Mouse (Mus musculus) heart, postnatal 4 days (tissue): ENCODE measurements at regions not wholly inside any gene's neighbourhood (a gene's known extent, or its start where the extent isn't known, plus 50 kb on each side); places are given as distances from the start of the nearest gene placed in this dataset.
"Not testable (repeated sequence)": the region's sequence is repeated elsewhere in the genome, so short reads cannot be mapped to it uniquely, and the experiment has no call there.

Source experiments
- DNase-seq: peaks from one replicate; pipeline ENCODE4 v3.0.0; 2021

DNA sequence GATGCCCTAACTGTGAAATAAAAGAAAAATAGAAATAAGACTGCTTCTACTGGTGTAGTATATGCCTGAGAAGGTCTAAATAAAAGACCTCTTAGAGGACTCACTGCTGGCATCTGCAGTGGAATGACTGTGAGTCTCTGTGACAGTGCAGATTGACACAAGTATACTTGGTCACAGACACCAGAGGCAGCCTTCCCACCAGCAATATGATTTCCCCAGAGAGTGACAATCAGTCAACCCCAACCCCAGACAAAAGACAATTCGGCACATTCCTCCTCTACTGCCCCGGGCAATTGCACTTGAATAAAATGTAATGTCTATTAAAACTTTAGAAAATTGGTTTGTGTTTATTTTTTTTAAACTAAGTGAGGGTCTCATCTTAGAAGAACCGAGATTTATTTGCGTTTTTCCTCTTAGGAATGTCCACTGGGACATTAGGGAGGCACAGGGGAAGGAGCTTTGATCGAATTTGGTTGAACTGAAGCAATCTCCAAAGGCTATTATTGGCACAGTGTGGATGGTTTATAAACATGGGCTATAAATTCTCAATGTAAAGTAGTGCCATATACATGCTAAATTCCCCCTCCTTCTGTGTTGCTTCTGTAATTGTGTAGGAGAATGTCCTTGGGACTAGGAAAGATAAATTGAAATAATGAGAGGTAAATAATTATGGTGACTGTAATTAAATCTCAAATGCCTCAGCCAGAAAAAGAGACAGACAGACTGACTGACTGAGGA, 123.0 kb upstream of the Lnx1 start:
- no peak for DNase-seq

DNA sequence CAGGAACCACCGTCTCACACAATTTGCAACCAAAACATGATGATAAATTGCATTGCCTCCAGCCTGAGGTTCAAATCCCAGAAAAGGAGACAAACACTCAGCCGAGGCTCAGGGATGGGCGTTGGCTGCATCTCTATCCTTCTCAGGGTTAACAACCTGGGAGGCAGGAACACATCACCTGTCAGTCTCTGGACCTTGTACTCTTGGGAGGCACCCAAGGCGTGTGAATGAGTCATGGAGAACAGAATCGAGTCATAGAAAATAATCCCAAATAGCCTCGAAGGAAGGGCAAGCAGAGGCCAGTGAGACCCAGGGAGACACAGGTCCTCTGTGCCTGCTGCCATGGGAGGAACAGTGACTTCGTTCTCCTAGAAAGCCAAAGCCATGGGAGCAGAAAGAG, 121.0 kb upstream of the Lnx1 start:
- DNase-seq: no peak

GRCm38 (mm10) chr5:74821969-74822368, 119.3 kb upstream of the Lnx1 start:
- DNase-seq: no peak

DNA sequence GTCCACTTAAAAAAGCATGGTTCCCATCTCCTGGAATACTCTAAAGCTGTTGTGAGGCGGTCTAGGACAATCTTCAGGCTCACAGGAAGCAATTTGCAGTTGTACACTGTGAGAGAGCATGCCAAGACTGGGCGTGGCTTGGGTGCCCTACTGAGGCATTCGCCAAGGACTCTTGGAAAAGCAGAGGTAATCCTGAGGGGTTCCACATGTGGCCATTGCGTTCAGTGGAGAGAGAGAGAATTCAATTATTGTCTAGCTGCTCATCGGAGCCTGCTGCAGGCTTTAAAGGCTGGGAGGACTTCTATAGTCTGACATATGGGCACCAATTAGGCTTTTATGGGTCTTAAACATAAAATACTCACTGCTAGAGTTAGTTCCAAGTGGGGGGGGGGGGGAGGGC, 113.8 kb upstream of the Lnx1 start:
- no peak for DNase-seq

- no peak for DNase-seq
Measured at GRCm38 (mm10) chr5:74813396-74813795, 110.7 kb upstream of the Lnx1 start.

DNA sequence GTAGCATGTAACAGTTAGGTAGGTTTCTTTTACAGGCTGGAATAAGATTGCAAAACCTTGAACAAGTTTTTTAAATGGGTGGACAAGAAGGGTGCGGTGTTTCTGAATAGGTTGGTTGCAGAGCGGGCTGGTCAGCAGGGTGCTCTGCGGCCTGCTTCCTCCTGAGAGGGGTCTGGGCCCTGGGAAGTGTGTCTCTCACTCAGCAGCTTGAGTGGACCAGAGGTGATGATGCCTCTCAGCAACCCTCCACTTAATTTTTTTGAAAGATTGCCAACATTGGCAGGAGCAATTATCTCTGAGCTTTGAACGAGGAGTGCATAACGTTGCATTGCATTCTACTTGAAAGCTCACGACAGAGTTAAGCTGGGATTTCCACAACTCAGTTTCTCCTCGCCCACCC, 108.3 kb upstream of the Lnx1 start:
- no peak for DNase-seq

- DNase-seq: no peak
Measured at GRCm38 (mm10) chr5:74807581-74808221, 105.0 kb upstream of the Lnx1 start.

DNA sequence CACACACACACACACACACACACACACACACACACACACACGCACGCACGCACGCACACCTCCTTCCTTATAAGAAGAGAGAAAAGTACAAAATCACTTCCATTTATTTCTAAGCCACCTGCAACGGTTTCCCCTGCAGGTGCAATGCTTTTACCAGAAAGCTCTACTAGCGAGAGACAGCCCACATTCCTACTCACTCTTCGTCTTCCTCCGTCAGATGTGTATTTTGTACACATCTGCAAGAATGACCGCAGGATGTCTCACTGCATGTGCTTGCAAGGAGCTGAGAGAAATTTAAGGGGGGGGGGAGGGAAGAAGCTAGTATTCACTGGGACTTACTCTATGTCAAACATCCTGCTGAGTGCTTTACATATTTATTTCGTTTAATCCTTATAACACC, 99.2 kb upstream of the Lnx1 start:
- DNase-seq: no peak

GRCm38 (mm10) chr5:74800351-74800750, 97.6 kb upstream of the Lnx1 start:
- DNase-seq: no peak

DNA sequence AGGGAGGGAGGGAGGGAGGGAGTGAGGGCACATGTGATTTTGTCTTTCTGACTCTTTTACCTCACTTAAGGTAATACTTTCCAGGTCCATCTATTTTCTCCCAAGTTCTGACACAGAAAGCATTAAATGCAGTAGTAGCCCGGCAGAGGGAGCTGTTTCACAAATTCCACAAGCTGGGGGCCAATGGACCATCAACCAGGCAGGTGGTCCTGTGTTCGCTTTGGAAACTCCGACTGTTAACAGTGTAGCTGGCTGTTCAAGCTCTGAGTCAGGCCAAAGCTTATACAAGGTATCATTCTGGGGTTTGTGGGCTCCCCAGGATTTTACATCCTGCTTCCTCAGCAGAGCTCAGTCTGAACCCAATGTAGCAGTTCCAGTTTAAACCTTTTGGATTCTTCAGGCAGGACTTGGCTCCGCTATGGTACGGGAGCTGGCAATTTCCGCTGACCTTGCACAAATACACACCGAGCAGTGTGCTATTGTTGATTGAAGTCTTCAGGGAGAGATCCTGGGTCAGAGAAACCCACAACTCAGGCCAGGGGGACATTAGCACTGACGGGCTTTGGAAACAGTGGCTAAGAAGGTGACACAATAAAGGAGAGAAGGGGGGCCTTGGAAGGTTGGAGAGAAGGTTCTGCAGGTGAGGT, 93.8 kb upstream of the Lnx1 start:
- peak; percentile 72 for DNase-seq

GRCm38 (mm10) chr5:74794726-74795125, 92.0 kb upstream of the Lnx1 start:
- DNase-seq: no peak

DNA sequence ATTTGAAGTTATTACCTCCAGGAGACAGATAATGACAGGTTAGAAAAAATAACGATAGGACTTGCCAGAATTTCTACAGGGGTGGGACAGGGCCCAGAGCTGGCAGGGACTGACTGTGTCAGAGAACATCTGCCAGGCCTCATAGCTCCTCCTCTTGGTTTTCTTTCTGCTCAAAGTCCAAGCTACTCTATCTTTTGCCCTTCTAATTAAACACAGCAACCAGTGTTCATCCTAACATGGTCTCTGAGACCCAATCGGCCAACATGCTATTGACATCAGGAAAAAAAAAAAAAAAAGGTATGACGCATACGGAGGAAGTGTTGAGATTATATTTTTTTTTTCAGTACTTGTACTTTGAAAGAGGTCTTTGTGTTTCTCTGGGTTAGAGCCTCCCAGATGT, 90.7 kb upstream of the Lnx1 start:
- peak; percentile 37 for DNase-seq

- DNase-seq: no peak
Measured at GRCm38 (mm10) chr5:74792936-74793335, 90.2 kb upstream of the Lnx1 start.

DNA sequence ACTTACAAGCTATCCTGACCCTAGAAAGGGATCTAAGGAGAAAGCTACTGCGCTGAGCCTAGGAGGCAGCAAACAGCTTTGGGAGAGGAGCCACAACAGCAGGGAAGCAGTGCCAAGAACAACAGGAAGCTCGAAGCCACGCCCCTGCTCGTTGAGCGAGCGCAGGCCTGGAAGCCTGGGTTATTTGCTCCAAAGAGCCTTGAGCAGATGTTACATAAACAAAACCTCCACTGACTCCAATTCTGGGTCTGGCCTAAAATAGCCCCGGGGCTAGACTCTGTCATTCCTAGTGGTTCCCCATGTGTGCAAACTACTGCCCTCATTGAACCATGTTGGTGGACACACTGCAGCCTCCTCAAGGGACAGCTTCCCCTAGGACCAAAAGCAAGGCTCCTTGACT, 89.6 kb upstream of the Lnx1 start:
- peak; percentile 89 for DNase-seq

DNA sequence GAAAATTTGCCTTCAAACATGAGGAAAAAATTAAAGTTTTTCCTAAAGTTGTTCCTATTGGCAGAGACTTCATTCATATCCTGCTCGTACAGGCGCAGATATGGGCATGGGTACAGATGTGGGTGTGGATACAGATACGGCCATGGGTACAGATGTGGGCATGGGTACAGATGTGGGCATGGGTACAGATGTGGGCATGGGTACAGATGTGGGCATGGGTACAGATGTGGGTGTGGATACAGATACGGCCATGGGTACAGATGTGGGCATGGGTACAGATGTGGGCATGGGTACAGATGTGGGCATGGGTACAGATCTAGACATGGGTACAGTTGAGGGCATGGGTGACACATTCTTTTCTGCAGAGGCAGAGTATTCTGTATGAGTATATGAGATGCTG, 87.8 kb upstream of the Lnx1 start:
- not testable (repeated sequence) for DNase-seq

DNA sequence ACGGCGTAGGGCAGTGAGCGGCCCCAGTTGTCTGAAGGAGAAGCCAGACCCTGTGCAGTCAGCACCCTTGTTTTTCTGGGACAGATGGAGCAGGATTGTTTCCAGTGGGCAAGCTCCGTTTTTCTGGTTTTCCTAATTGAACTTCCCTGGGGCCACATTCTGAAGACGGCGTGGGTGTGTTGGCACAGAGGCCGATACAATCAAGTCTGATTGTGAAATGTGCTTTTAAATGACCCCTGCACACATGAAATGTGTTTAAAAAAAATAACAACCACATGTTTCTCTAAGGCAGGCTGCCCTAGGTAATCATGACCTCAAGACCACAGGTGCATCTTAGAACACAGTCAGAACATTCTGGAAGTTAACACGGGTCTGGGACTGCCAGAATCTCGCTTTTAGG, 81.2 kb upstream of the Lnx1 start:
- DNase-seq: no peak

GRCm38 (mm10) chr5:74778076-74778465, 75.4 kb upstream of the Lnx1 start:
- DNase-seq: no peak

DNA sequence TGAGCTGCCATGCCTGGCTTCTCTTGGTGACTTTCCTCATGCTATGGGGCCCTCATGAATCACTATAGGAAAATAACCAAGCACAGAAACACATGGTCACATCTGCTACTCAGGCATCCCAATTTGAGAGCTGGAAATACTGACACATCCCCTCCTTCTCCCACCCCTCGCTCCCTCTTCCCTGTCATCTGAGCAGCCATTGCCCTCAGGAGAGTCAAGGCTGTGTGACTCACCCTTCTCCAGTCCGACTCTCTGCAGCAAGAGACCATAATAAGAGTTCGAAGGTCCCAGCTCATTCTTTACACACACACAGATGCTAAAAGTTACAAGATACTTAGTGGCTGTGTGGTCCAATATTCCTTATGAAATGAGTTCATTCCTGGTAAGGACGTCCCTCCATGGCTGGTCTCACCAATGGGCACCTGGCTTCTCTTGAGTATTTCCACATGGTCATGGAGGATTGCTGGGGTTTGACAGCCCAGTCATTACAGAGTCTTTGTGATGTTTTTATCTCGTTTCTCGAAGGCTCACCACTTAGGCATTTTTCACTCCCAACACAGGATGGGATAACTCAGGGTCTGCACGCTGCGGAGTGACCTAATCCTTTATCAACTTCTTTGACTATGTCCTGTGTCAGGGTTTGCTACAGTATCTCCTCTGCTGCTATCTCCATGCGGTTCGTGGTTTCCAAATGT, 74.8 kb upstream of the Lnx1 start:
- DNase-seq: peak; percentile 23

DNA sequence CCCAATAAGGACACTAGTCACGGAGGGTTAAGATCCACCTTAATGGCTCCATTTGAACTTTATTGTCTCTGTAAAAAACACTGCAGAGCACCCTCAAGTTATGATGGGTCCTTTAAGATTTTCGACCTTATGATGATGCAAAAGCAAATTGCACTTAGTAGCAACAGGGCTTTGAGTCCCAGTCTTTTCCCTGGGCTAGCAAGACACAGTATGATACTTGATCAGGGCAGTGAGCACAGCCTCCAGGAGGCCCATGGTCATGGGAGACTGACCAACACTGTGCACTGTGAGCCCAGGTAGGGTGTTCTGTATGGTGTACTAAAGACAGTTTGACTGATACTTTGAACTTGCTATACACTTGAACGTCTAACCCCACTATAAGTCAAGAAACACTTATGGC, 73.4 kb upstream of the Lnx1 start:
- no peak for DNase-seq

DNA sequence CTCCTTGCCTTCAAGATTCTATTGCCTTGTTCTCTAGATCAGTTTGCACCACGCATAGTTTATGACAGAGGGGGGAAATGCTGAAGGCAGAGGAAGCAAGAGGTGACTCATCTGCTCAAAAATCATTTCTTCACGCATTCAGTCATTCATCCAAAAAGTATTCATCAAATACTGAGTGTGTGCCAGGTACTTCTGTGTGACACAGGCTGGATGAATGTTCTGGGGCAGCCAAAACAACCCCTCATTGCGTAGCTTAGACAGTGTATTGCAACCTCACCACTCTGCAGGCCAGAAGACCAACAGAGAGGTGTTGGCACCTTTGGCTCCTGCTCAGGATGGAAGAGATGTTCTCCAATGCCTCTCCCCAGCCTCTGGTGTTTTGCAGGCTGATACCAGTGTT, 72.9 kb upstream of the Lnx1 start:
- no peak for DNase-seq

DNA sequence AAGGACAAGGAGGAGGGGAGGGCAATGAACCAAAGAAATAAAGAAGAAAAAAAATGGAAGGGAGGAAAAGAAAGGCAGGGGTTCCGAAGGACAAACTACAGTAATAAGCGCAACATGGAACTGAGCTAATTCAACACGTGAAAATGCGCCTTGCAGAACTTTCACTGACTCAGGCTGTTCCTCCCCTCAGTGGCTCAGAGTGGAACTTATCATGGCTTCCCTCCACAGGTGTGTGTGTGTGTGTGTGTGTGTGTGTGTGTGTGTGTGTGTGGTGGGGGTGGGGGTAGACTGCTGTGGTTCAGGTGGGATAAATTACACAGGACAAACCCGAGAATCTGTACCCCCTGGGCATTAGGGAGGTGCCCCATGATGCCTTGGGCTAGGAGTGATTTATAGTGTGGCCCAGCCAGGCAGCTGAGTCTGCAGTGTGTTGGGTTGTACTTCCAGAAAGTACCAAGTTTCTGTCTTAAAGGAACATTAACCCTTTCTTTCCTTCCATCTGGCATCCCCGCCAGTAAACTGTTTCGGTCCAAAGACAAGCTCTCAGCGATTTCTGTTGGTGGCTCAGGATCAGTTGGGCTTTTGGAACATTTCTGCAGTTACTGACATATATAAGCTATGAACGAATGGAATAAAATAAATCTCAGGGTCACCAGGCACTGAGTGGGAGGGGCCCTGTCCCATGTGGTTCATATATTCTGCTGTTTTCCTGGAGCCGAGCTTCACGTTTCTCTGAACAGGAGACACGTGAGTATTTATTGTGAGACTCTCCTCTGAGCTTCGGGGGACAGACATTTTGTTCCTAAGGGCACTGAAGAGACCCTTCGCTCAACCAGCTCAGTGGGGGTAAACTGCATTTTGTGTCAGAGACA, 71.1 kb upstream of the Lnx1 start:
- DNase-seq: no peak

DNA sequence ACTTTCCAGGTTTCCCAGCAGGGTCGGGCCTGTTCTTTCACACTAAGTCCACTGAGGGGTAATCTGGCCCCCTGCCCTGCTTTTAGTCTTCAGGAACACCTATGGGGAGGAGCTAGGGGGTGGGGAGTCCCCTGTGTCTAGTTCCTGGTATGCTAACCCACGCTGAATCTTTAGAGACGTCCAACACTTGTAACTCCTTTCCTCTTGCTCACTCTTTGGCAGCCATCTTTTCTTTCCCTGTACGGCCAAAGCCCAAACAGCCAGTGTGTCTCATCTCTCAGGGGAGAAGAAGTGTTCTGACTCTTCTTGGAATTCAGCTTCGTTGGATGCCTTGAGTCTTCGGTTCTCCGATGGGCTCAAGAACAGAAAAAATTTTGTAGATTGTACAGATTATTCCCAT, 68.4 kb upstream of the Lnx1 start:
- no peak for DNase-seq
